Mouse (Mus musculus) kidney, postnatal 0 days (tissue): ENCODE data around the gene Glycam1. TPM values are rescaled to one million over a fixed set of nuclear protein-coding genes. Genes with fewer than 3 reads are reported as not detected.

Experiments used
- ATAC-seq: fragments of 200-750 bp; cut with Nextera tagmentation; replicated peaks from 2 replicates; pipeline ENCODE4 v1.8.0; 2017; ENCODE audit warnings: low read depth, moderate number of reproducible peaks, moderate TSS enrichment, moderate library complexity; ENCODE audit not compliant: low FRiP score
- DNase-seq: peaks from one replicate; pipeline ENCODE4 v3.0.0-alpha.2; 2016; ENCODE audit warnings: low spot score
- H3K27ac ChIP-seq: fragments of 300-500 bp; sonication (generic); 2 replicates; pipeline ENCODE4 v1.5.1; 2014; ENCODE audit warnings: mild to moderate bottlenecking
- H3K27me3 ChIP-seq: fragments of 300-500 bp; sonication (generic); 2 replicates; pipeline ENCODE4 v1.6.1; 2014; ENCODE audit warnings: low read length, mixed read lengths; ENCODE audit not compliant: insufficient read depth
- H3K36me3 ChIP-seq: fragments of 300-500 bp; sonication (generic); 2 replicates; pipeline ENCODE4 v1.6.1; 2014; ENCODE audit warnings: low read length, mixed read lengths; ENCODE audit not compliant: insufficient read depth
- H3K4me1 ChIP-seq: fragments of 300-500 bp; sonication (generic); replicated peaks from 2 replicates; pipeline ENCODE4 v1.6.1; 2014; ENCODE audit warnings: antibody characterized with exemption, low read length, mixed read lengths; ENCODE audit not compliant: insufficient read depth
- H3K4me2 ChIP-seq: fragments of 300-500 bp; sonication (generic); 2 replicates; pipeline ENCODE4 v1.6.1; 2014; ENCODE audit warnings: mild to moderate bottlenecking, low read length, moderate library complexity, mixed read lengths
- H3K4me3 ChIP-seq: fragments of 300-500 bp; sonication (generic); replicated peaks from 2 replicates; pipeline ENCODE4 v1.5.1; 2014; ENCODE audit warnings: low read depth, low read length
- H3K9ac ChIP-seq: fragments of 300-500 bp; sonication (generic); 2 replicates; pipeline ENCODE4 v1.6.1; 2014; ENCODE audit warnings: low read depth, low read length
- H3K9me3 ChIP-seq: fragments of 300-500 bp; sonication (generic); replicated peaks from 2 replicates; pipeline ENCODE4 v1.6.1; 2016; ENCODE audit warnings: low read length, inconsistent platforms, mixed read lengths
- CTCF ChIP-seq: IDR thresholded peaks from 2 replicates; pipeline ENCODE4 v1.5.1; 2016; ENCODE audit warnings: antibody characterized with exemption, low read depth, mild to moderate bottlenecking, moderate library complexity
- WGBS: fragments of 180-500 bp; shearing (Covaris S2); extraction: QIAGEN DNeasy Blood & Tissue Kit; methylation state at CpG from one replicate; pipeline ENCODE4 v1.1.7; 2014; 5-methylcytosine and 5-hydroxymethylcytosine counted together
- polyA plus RNA-seq: library from polyadenylated mRNA; unstranded; fragments of >200 nt; fragmentation: Nextera tagmentation; extraction: Ambion mirVana; gene quantifications from 2 replicates; pipeline ENCODE4 v1.2.1, GENCODE M21; 2015

Glycam1 gene
- polyA plus RNA-seq, 1 experiment from 2014 or later: not detected

GRCm38 (mm10) chr15:103523156-103523555 is 41.7 kb downstream of the Glycam1 start:
- H3K9ac ChIP-seq: no peak overlapping the region
- H3K27ac ChIP-seq: no peak overlapping the region
- DNase-seq (no peak), ATAC-seq (no peak)
- H3K4me3 ChIP-seq: no peak overlapping the region
- 59% methylated on average over 3 of the region's 3 CpGs for WGBS
- H3K9me3 ChIP-seq: no peaks in the 10 kb centered on the region
- no peaks in the 10 kb centered on the region for H3K4me1 ChIP-seq
- no peaks in the 10 kb centered on the region for H3K36me3 ChIP-seq
- H3K27me3 ChIP-seq: no peaks in the 10 kb centered on the region
- TF ChIP-seq CTCF: no peak
- H3K4me2 ChIP-seq: no peak overlapping the region

- no peak overlapping the region for H3K4me2 ChIP-seq
- ATAC-seq (no peak), DNase-seq (no peak)
- no peak for TF ChIP-seq CTCF
- 64% methylated on average over 3 of the region's 3 CpGs for whole genome bisulfite sequencing
- no peaks in the 10 kb centered on the region for H3K27me3 ChIP-seq
- H3K27ac ChIP-seq: no peak overlapping the region
- no peaks in the 10 kb centered on the region for H3K36me3 ChIP-seq
- no peaks in the 10 kb centered on the region for H3K4me1 ChIP-seq
- no peak overlapping the region for H3K4me3 ChIP-seq
- H3K9me3 ChIP-seq: no peaks in the 10 kb centered on the region
- no peak overlapping the region for H3K9ac ChIP-seq
Measured at GRCm38 (mm10) chr15:103522458-103523099, 42.3 kb downstream of the Glycam1 start.

GRCm38 (mm10) chr15:103519386-103520378 is 45.2 kb downstream of the Glycam1 start:
- H3K27me3 ChIP-seq: no peaks in the 10 kb centered on the region
- ATAC-seq (no peak), DNase-seq (no peak)
- H3K4me1 ChIP-seq: no peaks in the 10 kb centered on the region
- H3K4me3 ChIP-seq: no peak overlapping the region
- TF ChIP-seq CTCF: no peak
- no peak overlapping the region for H3K9ac ChIP-seq
- H3K4me2 ChIP-seq: no peak overlapping the region
- no peak overlapping the region for H3K27ac ChIP-seq
- H3K36me3 ChIP-seq: no peaks in the 10 kb centered on the region
- WGBS: 35% methylated on average over 4 of the region's 4 CpGs
- no peaks in the 10 kb centered on the region for H3K9me3 ChIP-seq

DNA sequence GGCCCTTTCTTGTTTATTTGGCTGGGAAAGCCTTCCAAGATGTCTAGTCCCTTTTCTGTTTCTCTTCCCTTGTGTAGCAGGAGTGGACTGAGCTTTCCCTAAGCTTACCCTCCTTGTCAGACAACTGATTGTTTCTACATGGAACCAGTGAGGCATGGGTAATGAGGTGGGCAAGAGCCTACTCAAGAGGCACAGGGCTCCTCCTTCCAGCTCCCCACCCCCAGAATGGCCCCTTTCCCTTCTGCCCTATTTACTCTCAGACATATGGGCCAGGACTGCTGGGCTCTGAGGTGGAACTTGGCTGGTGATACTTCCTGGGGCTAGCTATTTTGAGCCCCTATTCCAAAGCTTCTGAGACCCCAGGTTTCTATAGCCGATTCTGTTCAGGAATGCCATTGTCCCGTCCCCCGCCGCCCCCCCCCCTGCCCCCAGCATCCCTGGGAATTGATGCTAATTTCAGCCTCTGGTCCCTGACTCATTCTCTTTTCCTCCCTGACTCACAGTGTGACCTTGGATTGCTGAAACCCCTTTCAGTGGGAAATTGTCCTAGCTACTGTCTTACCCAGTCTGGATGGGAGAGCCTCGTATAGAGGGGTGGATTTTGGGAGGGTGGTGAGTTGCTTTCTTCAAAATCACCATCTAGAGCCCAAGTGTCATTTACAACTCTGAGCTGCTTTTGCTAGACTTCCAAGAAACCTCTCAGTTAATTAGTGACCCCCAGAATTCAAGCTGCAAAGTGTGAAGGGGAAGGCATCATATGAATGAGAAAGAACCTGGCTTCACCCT is 46.1 kb downstream of the Glycam1 start:
- Histone ChIP-seq H3K9me3 (no peaks in the 10 kb centered on the region), H3K4me3 (no peak overlapping the region), H3K36me3 (no peaks in the 10 kb centered on the region), H3K27me3 (no peaks in the 10 kb centered on the region), H3K4me1 (no peaks in the 10 kb centered on the region), H3K27ac (no peak overlapping the region), H3K9ac (no peak overlapping the region), H3K4me2 (no peak overlapping the region)
- ATAC-seq (no peak), DNase-seq (no peak)
- 11% methylated on average over 5 of the region's 5 CpGs for WGBS
- TF ChIP-seq CTCF: no peak

DNA sequence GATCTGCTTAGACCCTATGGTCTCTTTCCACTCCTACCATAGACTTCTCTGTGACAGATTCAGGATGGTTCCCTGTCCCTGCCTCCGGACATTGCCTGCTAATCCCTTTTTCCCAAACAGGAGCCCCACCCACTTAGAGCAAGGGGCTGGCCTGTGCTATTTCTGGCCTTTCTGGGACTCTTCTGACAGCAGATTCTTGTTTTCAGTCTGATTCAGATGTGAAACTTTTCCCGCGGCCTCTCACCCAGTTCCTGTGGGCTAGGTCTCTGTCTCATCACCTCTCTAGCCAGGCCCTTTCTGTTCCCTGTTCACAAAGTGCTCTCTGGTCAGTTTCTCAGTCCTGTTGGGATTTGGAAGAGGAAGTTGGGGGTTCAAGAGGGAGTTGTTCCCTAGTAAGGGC is 50.0 kb downstream of the Glycam1 start:
- ATAC-seq (no peak), DNase-seq (no peak)
- Histone ChIP-seq H3K4me3 (no peak overlapping the region), H3K27me3 (no peaks in the 10 kb centered on the region), H3K4me1 (no peaks in the 10 kb centered on the region), H3K4me2 (peak overlapping the region; percentile 19; the same call in 1 of the 2 replicates), H3K36me3 (no peaks in the 10 kb centered on the region), H3K9me3 (no peaks in the 10 kb centered on the region), H3K9ac (no peak overlapping the region), H3K27ac (no peak overlapping the region)
- no peak for TF ChIP-seq CTCF
- 48% methylated on average over 3 of the region's 3 CpGs for WGBS

DNA sequence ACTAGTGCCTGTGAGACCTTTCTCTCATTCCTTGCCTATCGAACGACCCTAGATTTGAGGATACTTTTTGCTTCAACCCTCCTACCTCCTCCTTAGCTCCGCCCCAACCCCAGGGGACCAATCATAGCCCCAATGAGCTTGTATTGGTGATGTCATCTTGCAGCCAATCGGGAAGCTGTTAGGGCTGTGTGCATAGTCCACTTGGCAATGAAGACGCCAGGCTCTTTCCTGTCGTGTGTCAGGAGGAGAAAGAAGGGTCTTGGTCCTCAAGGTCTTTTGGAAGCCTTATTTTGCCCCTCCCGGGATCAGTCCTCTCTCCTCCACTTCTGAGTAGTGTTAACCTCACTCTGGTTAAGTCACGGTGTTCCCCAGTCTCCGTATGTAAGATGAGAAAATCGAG is 50.8 kb downstream of the Glycam1 start:
- H3K36me3 ChIP-seq: no peaks in the 10 kb centered on the region
- H3K27me3 ChIP-seq: no peaks in the 10 kb centered on the region
- no peaks in the 10 kb centered on the region for H3K4me1 ChIP-seq
- 1% methylated on average over 10 of the region's 10 CpGs for WGBS
- TF ChIP-seq CTCF: no peak
- no peak overlapping the region for H3K27ac ChIP-seq
- H3K9me3 ChIP-seq: no peaks in the 10 kb centered on the region
- H3K4me2 ChIP-seq: peak overlapping the region; percentile 51
- ATAC-seq (peak; percentile 96), DNase-seq (peak; percentile 92)
- H3K9ac ChIP-seq: no peak overlapping the region
- H3K4me3 ChIP-seq: peak overlapping the region; percentile 11
